Mouse (Mus musculus) kidney, postnatal 14 days (tissue): ENCODE data around the gene Btbd7.

Experiments used
- DNase-seq: peaks from one replicate; pipeline ENCODE4 v3.0.0; 2022; ENCODE audit warnings: mixed read lengths

Btbd7 gene

GRCm38 (mm10) chr12:102778151-102778550, 100.1 kb downstream of the Btbd7 start:
- DNase-seq, result no peak

- no peak for DNase-seq
These were observed 102.2 kb downstream of the Btbd7 start for GRCm38 (mm10) chr12:102776035-102776434.

- no peak for DNase-seq
These were observed 105.6 kb downstream of the Btbd7 start for GRCm38 (mm10) chr12:102772676-102773075.

GRCm38 (mm10) chr12:102771601-102772000, 106.7 kb downstream of the Btbd7 start:
- DNase-seq, result no peak

- DNase-seq, result peak; percentile 37
These were observed 109.3 kb downstream of the Btbd7 start for GRCm38 (mm10) chr12:102769000-102769399.

GRCm38 (mm10) chr12:102763696-102764095, 114.6 kb downstream of the Btbd7 start:
- DNase-seq, result no peak

GRCm38 (mm10) chr12:102761668-102762067, 116.6 kb downstream of the Btbd7 start:
- DNase-seq, result no peak

- peak; percentile 11 for DNase-seq
These were observed 119.3 kb downstream of the Btbd7 start for GRCm38 (mm10) chr12:102758936-102759335.

GRCm38 (mm10) chr12:102758403-102758756, 119.9 kb downstream of the Btbd7 start, which contains the start of gene Gm20604:
Gene Gm20604, minus strand, starts transcription at chr12:102758672.
- DNase-seq, result no peak

GRCm38 (mm10) chr12:102757689-102758402, 120.4 kb downstream of the Btbd7 start, which contains the start of the genes Gm28051, Gon7 and Ubr7:
Gene Gm28051, minus strand, starts transcription at chr12:102757765.
Gene Gon7, minus strand, starts transcription at chr12:102757803.
Gene Ubr7, plus strand, starts transcription at chr12:102757967.
- DNase-seq, result peak; percentile 98

- no peak for DNase-seq
These were observed 121.1 kb downstream of the Btbd7 start for GRCm38 (mm10) chr12:102757055-102757688.

- DNase-seq, result no peak
These were observed 122.0 kb downstream of the Btbd7 start for GRCm38 (mm10) chr12:102756304-102756703.

GRCm38 (mm10) chr12:102748256-102748655, 130.0 kb downstream of the Btbd7 start:
- no peak for DNase-seq

- no peak for DNase-seq
These were observed 133.4 kb downstream of the Btbd7 start for GRCm38 (mm10) chr12:102744839-102745238.

GRCm38 (mm10) chr12:102743589-102744574, 134.4 kb downstream of the Btbd7 start, which contains the start of the genes Moap1 and Tmem251:
Gene Moap1, minus strand, starts transcription at chr12:102743661.
Gene Tmem251, plus strand, starts transcription at chr12:102743762.
- DNase-seq, result peak; percentile 94

- DNase-seq, result no peak
These were observed 135.2 kb downstream of the Btbd7 start for GRCm38 (mm10) chr12:102743036-102743588.

- DNase-seq, result no peak
These were observed 136.2 kb downstream of the Btbd7 start for GRCm38 (mm10) chr12:102742056-102742455.

- no peak for DNase-seq
These were observed 138.0 kb downstream of the Btbd7 start for GRCm38 (mm10) chr12:102740285-102740684.

- no peak for DNase-seq
These were observed 139.2 kb downstream of the Btbd7 start for GRCm38 (mm10) chr12:102739096-102739495.

- DNase-seq, result peak; percentile 69
These were observed 144.9 kb downstream of the Btbd7 start for GRCm38 (mm10) chr12:102733381-102733780.

GRCm38 (mm10) chr12:102730798-102731619, 147.3 kb downstream of the Btbd7 start:
- peak; percentile 41 for DNase-seq
